Mouse (Mus musculus): ENCODE data around the gene Itpkc.

DNA sequence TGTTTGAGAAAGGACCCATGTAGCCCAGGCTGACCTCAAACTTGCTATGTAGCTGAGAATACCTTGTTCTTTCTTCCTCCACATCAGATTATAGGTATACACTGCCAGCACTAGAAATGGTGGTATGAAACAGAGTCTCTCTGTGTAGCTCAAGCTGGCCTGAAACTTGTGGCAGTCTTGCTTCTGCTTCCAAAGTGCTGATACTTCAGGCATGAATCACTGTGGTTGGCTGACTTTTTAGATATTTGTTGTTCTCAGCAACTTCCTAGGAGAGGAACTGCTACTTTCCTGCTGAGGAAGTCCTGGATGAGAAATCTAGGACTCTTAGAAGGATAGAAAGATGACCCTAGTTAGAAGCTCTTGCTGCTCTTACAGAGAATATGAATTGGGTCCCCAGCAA is 30.1 kb downstream of the Itpkc start:
- TF ChIP-seq CTCF (IDR thresholded peaks at IDR 0.05; ENCODE audit: low read depth) (no peak), EP300 (IDR thresholded peaks at IDR 0.05; ENCODE audit: low read depth) (no peak)
